Mouse (Mus musculus): ENCODE results near the gene Rgs7. TPM values are rescaled to one million over a fixed set of nuclear protein-coding genes. Genes with fewer than 3 reads are reported as not detected.

The Rgs7 gene
- total RNA-seq, 2 experiments from 2014 or later = 0.15 to 0.20 TPM

DNA sequence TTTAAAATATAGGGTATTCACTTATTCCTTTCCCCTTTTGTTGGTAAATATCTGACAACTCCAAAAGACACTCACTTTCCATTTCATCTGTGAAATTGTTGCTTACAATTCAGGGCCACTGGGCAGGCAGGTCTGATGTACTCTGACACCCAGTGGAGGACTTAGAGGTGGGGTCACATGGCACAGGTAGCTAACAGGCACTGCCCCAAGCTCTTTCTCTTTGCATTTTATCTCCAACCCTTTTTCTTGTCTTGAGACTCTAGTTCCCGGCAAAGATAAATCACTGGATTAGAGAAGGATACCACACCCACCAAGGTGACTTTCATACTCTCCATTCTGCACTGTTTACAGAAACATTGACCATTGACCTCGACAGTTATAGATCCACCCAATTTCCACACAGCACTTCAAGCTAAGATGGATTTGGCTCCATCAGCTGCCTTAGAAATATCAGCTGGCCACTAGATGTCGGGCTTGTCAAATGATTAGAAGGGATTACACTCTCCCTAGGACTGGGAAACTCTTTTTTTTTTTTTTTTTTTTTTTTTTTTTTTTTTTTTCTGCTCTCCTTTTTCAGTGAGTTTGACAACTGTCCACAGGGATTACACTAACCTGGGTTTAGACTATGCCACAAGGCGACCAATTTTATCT lies 451.0 kb downstream of the Rgs7 start:
- no peak for DNase-seq
- intact Hi-C loops (cut with DNase I) = no loop called here

DNA sequence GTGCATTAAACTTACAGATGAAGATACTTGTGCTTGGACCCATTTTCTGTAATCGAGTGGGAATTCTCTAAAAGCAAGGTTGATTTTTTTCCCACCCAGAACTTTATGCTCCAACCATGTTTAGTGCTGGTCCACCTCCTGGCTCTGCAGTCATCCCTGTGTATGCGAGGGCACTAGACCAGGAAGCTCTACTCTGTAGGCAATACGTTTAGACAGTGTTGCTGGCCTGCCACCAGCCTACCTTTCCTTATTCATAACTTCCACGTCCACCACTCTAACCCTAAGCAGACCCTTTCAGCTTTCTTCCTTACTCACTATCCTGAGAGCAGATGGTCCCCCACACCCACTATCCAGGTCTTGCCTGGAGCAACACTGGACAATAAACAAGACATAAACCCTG lies 452.3 kb downstream of the Rgs7 start:
- DNase-seq = no peak
- intact Hi-C loops (cut with DNase I) = no loop called here

DNA sequence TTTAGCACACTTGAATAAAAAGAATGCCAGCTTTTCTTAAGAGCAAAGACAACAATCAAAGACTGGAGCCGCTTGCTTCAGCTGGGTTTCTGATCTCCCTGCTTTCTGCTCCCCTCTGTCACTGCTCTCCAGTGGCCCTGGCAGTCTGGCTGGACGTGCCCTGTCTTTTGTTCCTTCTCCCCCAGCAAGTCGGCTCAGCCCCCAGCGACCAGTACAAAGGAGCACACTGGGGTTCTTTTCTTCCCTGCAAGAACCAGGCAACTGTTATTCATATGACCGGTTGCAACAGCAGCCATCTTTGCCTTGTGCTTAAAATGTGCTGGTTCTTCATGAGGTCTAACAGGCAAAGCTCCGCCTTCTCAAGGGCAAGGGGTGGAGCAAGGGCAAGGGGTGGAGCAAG lies 452.7 kb downstream of the Rgs7 start:
- no peak for DNase-seq
- intact Hi-C loops (cut with DNase I) = no loop called here

DNA sequence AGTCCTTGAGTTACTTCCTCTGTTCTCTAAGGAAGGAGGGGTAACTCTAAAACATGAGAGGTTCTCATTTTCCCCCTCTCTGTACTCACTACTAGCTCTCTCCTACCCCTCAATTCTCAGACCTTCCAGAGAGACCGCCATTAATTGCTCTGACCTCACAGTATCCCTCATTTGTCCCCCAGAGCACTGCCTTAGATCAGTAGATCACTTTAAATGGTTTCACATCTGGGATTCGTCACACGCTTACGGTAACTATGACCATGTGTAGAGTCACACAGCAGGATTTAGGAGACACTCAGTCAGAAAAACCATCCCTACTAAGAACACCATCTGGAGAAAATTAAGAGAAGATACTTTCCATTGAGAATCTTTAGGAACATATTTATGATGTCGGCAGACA lies 456.8 kb downstream of the Rgs7 start:
- DNase-seq = no peak
- intact Hi-C loops (cut with DNase I) = no loop called here

DNA sequence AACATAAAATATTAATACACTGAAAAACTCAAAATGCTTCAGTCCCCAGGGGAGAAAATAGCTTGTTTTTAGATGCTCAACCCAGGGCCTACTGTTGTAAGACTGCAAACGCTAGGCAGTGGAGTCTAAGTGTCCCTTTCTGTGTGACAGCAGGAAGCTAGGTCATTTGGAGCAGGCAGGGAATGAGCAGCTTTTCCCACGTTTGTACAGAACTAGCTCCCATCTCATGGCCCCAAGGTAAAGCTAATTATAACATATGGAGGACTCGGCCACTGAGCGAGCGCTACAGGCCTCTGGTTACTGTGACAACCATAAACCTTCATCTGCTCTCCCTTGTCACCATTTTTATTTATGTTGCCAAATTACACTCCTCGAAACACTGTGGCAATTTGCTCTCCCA lies 460.3 kb downstream of the Rgs7 start:
- no peak for DNase-seq
- intact Hi-C loops (cut with DNase I) = no loop called here

DNA sequence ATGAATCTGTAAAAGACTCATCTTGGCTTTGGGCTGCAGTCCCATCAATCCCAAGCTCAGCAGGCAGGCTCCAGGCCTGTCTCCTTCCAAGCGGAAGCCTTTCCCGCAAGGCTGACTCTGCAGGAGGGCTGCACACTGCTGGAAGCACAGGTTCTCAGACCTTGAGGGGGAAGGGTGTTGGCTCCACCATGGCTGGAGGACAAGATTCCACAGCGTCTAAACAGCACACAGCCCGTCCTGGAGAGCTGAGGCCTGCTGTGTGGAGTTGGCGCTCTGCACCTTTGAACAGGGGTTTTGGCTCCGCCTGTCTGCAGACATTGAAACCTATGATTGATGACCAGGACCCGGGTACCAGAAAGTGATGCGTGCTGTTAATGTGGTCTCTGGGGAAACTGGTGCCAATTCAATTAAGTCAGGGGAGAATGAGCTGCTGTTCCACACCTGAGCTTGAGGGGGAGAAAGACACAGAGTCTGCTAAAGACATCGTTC lies 463.5 kb downstream of the Rgs7 start:
- intact Hi-C loops (cut with DNase I) = no loop called here
- DNase-seq = no peak

DNA sequence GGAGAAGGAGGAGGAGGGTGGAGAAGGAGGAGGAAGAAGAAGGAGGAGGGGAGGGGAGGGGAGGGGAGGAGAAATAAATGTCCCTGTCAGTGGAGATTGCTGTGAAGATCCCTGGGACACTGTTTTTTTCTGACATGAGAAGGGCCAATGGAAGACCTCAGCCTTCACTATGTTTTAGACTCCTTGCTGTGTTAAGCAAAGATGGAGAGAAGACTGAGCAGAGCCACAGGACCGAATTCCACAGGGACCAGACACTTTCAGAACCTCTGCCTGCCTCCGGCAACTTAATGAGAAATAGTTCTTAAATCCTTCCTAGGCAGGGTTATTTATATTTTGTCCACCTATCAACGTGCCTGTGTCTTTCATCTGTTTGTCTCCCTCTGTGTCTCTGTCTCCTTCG lies 464.0 kb downstream of the Rgs7 start:
- no peak for DNase-seq
- intact Hi-C loops (cut with DNase I) = no loop called here

DNA sequence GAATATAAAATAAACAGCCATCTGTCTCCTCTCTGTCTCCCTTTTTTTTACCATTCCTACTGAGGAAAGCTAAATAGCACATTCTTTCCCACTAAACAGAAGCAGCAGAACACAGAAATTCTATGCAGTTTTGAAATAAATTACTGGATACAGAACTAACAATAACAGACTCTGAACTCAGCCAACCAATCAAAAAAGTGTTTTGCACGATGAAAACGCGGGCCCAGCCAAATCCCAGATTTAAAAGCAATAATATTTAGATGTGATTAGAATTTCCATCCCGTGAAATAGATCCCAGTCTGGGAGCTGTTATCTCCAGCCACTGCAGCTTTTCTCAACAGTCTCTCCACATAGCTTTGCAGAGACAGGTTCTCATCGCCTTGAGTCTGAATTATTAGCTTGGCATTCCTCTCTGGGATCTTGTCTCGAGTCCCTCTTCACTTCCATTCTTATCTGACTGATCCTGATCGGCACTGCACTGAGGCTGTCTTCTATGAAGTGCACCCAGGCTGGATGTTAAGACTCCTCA lies 466.5 kb downstream of the Rgs7 start:
- intact Hi-C loops (cut with DNase I) = no loop called here
- no peak for DNase-seq

DNA sequence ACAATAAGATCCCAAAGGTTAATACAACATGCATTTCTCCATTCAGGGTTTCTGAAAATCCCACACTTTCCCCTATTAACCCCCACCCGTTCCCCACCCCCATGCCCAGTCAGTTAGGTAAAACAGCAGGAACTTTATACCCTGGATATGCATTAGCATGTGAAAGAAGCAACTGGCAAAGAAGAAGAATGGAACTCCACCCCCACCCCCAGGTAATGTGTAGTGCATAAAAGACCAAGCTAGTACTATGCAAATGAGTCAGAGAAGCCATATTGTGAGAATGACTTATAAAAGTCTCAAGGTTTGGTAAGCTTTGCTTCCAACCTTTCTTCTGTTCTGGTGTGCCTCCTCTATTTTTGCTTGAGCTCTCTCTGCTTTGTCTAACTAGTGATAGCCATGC lies 468.2 kb downstream of the Rgs7 start:
- DNase-seq = no peak
- intact Hi-C loops (cut with DNase I) = no loop called here

Other genes starting within 250 kb of the Rgs7 start
- under 1 TPM; 0.25 to 0.28 TPM for gene Kmo, start 127.9 kb upstream of the Rgs7 start, total RNA-seq (2021)
- 100 to 1,000 TPM; 279 to 282 TPM for gene Fh1, start 133.1 kb upstream of the Rgs7 start, total RNA-seq (2021)
- 1 to 10 TPM; 3.3 to 5.0 TPM for gene Opn3, start 200.3 kb upstream of the Rgs7 start, total RNA-seq (2021)
- gene Chml, start 200.4 kb upstream of the Rgs7 start, total RNA-seq (2021) = 1 to 10 TPM; 2.2 to 2.5 TPM
- not detected for gene Wdr64, start 206.1 kb upstream of the Rgs7 start, total RNA-seq (2021)